Mouse (Mus musculus) thymus, adult 2 months (tissue): ENCODE results near the gene Dcun1d4.

Source experiments
- CTCF ChIP-seq: fragments of 200-500 bp; IDR thresholded peaks from 2 replicates; pipeline ENCODE4 v1.5.1; 2012; ENCODE audit warnings: mild to moderate bottlenecking, control low read depth, low read length, moderate library complexity, borderline replicate concordance; ENCODE audit not compliant: control insufficient read depth, poor library complexity, insufficient read depth; ENCODE audit errors: extremely low read depth
- POLR2A ChIP-seq: fragments of 200-500 bp; IDR thresholded peaks from 2 replicates; pipeline ENCODE4 v1.6.1; 2012; ENCODE audit warnings: mild to moderate bottlenecking, low read length, control low read depth, moderate library complexity; ENCODE audit not compliant: control insufficient read depth, poor library complexity, insufficient read depth; ENCODE audit errors: extremely low read depth

DNA sequence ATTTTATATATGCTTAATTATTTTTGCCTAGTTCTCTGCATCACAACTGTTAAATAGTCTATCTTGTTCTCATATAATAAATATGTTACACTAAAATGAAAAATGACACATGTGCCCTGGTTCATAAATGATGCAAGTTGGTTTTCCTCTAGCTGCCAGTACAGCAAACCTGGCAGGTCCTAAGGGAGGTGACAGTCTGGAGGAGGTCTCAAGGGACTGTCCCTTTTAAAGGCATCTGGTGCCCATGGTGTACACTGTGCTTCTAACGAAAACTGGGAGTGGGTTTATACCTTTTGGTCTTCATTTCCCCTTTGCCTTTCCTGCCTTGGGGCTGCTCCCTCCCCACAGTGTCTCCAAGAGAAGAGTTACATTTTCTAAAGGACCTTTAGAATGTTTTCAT lies 51.4 kb downstream of the Dcun1d4 start:
- TF ChIP-seq POLR2A (no peak), CTCF (no peak)
